Comparison of ENCODE assay signal across 9 mouse cellular contexts in genomic region chr17:12317607-12317953, GRCm38 (mm10). TPM values are rescaled to one million over a fixed set of nuclear protein-coding genes. Genes with fewer than 3 reads are reported as not detected.
DNase-seq lines count a peak whose midpoint lies in the region; ATAC-seq and TF ChIP-seq lines count a peak whose summit lies in the region.
"Had no signal": no experiment of that assay in that cellular context is flagged by ENCODE, and none has a peak within 500 bp of the region (broad histone marks: within the 10 kb centered on the region; RNA-seq: fewer than 3 reads in every experiment).

No protein-coding gene starts in this region.

- peak overlapping the region; percentile 89 for H3K9ac ChIP-seq in lung, embryonic 14.5 days
- H3K9ac ChIP-seq in forebrain, embryonic 11.5 days (ENCODE audit: low read length), result peak overlapping the region; percentile 91
- peak overlapping the region; percentile 95 for H3K9ac ChIP-seq in limb, embryonic 12.5 days (replicated peaks)

- no peaks in the 10 kb centered on the region for H3K27me3 ChIP-seq in lung, embryonic 14.5 days (ENCODE audit: insufficient read depth, low read length)
- H3K27me3 ChIP-seq in forebrain, embryonic 11.5 days (ENCODE audit: control insufficient read depth, insufficient read depth, low read length), result no peaks in the 10 kb centered on the region
- no peaks in the 10 kb centered on the region for H3K27me3 ChIP-seq in limb, embryonic 12.5 days
- H3K27me3 ChIP-seq in small intestine, adult 2 months (ENCODE audit: control insufficient read depth, insufficient read depth, low read length), result no peaks in the 10 kb centered on the region

- WGBS in lung, embryonic 14.5 days, result 4% methylated on average over 7 of the region's 7 CpGs
- 8% methylated on average over 7 of the region's 7 CpGs for WGBS in forebrain, embryonic 11.5 days
- WGBS in limb, embryonic 12.5 days, result 3% methylated on average over 7 of the region's 7 CpGs
- WGBS in small intestine, adult 2 months, result 4% methylated on average over 7 of the region's 7 CpGs

- intact Hi-C loops in gastrocnemius, postnatal 36 days (cut with DNase I), result loop anchor here (5.0 kb wide), 1 partner anchor 50 kb away; no protein-coding TSS in a partner anchor

- H3K4me2 ChIP-seq in lung, embryonic 14.5 days, result peak overlapping the region; percentile 80
- peak overlapping the region; percentile 83 for H3K4me2 ChIP-seq in forebrain, embryonic 11.5 days (ENCODE audit: low read depth, low read length, severe bottlenecking)
- H3K4me2 ChIP-seq in limb, embryonic 12.5 days, result peak overlapping the region; percentile 75

- no peak for ATAC-seq in lung, embryonic 14.5 days (ENCODE audit: insufficient read depth)
- ATAC-seq in forebrain, embryonic 11.5 days (replicated peaks; ENCODE audit: low FRiP score), result no peak
- ATAC-seq in limb, embryonic 12.5 days (ENCODE audit: insufficient number of reproducible peaks, insufficient read depth, low FRiP score, low TSS enrichment, low read depth), result no peak
- no peak for ATAC-seq in erythroid progenitor cell, adult 5-6 weeks (replicated peaks; ENCODE audit: low FRiP score, poor library complexity, severe bottlenecking)

- H3K36me3 ChIP-seq in lung, embryonic 14.5 days (ENCODE audit: insufficient read depth), result no peaks in the 10 kb centered on the region
- H3K36me3 ChIP-seq in forebrain, embryonic 11.5 days (ENCODE audit: control insufficient read depth, insufficient read depth, low read length), result no peaks in the 10 kb centered on the region
- no peaks in the 10 kb centered on the region for H3K36me3 ChIP-seq in limb, embryonic 12.5 days
- H3K36me3 ChIP-seq in small intestine, adult 2 months (ENCODE audit: control insufficient read depth, insufficient read depth, low read length), result no peaks in the 10 kb centered on the region

- no peak for DNase-seq in lung, embryonic 14.5 days
- DNase-seq in lung, postnatal 14 days, result no peak
- DNase-seq in forebrain, embryonic 11.5 days (ENCODE audit: low spot score), result no peak
- DNase-seq in gastrocnemius, postnatal 36 days, result no peak
- DNase-seq: adrenal gland, postnatal 10 days; right cerebral cortex, postnatal 4 days had no signal

- peak overlapping the region; percentile 96 for H3K4me3 ChIP-seq in lung, embryonic 14.5 days (ENCODE audit: low read depth, low read length)
- H3K4me3 ChIP-seq in forebrain, embryonic 11.5 days (ENCODE audit: low read depth, low read length), result peak overlapping the region; percentile 78
- H3K4me3 ChIP-seq in limb, embryonic 12.5 days (replicated peaks), result peak overlapping the region; percentile 98
- H3K4me3 ChIP-seq in small intestine, adult 2 months (ENCODE audit: low read depth, low read length), result peak overlapping the region; percentile 94

- H3K27ac ChIP-seq in lung, embryonic 14.5 days (ENCODE audit: low read depth), result peak overlapping the region; percentile 95
- no peak overlapping the region for H3K27ac ChIP-seq in forebrain, embryonic 11.5 days (ENCODE audit: low read depth, low read length)
- H3K27ac ChIP-seq in limb, embryonic 12.5 days, result peak overlapping the region; percentile 99
- H3K27ac ChIP-seq in small intestine, adult 2 months (ENCODE audit: insufficient read depth, low read depth, low read length), result peak overlapping the region; percentile 41; the same call in 1 of the 2 replicates

- H3K4me1 ChIP-seq in lung, embryonic 14.5 days (ENCODE audit: insufficient read depth), result 0 out of 2 replicates have a peak, but pooled peaks cover 2% of the 10 kb centered on the region
- H3K4me1 ChIP-seq in forebrain, embryonic 11.5 days (replicated peaks; ENCODE audit: control insufficient read depth, insufficient read depth, low read length), result peaks cover 10% of the 10 kb centered on the region; the same call in 1 of the 2 replicates
- peaks cover 25% of the 10 kb centered on the region for H3K4me1 ChIP-seq in limb, embryonic 12.5 days (replicated peaks)
- no peaks in the 10 kb centered on the region for H3K4me1 ChIP-seq in small intestine, adult 2 months (ENCODE audit: control insufficient read depth, insufficient read depth, insufficient read length, low read length)

- no peak for TF ChIP-seq POLR2A in small intestine, adult 2 months (IDR thresholded peaks at IDR 0.05; ENCODE audit: low read depth, low read length)

- TF ChIP-seq CTCF in lung, embryonic 14.5 days (IDR thresholded peaks at IDR 0.05; ENCODE audit: low read depth), result no peak
- no peak for TF ChIP-seq CTCF in small intestine, adult 2 months (IDR thresholded peaks at IDR 0.05; ENCODE audit: extremely low read depth, insufficient read length, insufficient replicate concordance, low read depth, low read length)

- H3K9me3 ChIP-seq in lung, embryonic 14.5 days (ENCODE audit: low read depth, low read length), result no peaks in the 10 kb centered on the region
- H3K9me3 ChIP-seq in forebrain, embryonic 11.5 days (ENCODE audit: control insufficient read depth, low read length), result no peaks in the 10 kb centered on the region
- no peaks in the 10 kb centered on the region for H3K9me3 ChIP-seq in limb, embryonic 12.5 days

RNA-seq across cellular contexts. Expression of gene Map3k4, which starts 1.0 kb away (rescaled TPM):
- 39.0 and 47.9 TPM in 2 replicates for polyA plus RNA-seq in lung, embryonic 14.5 days (2014; fragmentation: Nextera tagmentation; extraction: Ambion mirVana)
- polyA plus RNA-seq in forebrain, embryonic 11.5 days (2014; fragmentation: Nextera tagmentation; extraction: Ambion mirVana), result 49.5 and 59.4 TPM in 2 replicates
- 56.1 and 63.0 TPM in 2 replicates for polyA plus RNA-seq in limb, embryonic 12.5 days (2016; fragmentation: Nextera tagmentation; extraction: Ambion mirVana)
- 30.0 and 44.2 TPM in 2 replicates for polyA plus RNA-seq in small intestine, adult 2 months (2012; rRNA removed)
- 10 to 100 TPM; 25.0 to 27.0 TPM for total RNA-seq in gastrocnemius, postnatal 36 days (2021)
- 8.0 and 10.5 TPM in 2 replicates for total RNA-seq in erythroid progenitor cell, adult 5-6 weeks (2015; ENCODE audit: low replicate concordance)
- 7.4 and 10.4 TPM in 2 replicates for total RNA-seq in erythroid progenitor cell, adult 5-6 weeks (2017; ENCODE audit: low replicate concordance)
